Mouse (Mus musculus) macrophage (primary cell): Measurements from ENCODE around the gene Megf9. TPM values are rescaled to one million over a fixed set of nuclear protein-coding genes. Genes with fewer than 3 reads are reported as not detected.

Source experiments
- polyA plus RNA-seq: library from polyadenylated mRNA; stranded (reverse); fragments of 250-400 nt; gene quantifications from 3 replicates; pipeline ENCODE4 v1.2.4, GENCODE M21; 2018; ENCODE audit warnings: inconsistent platforms

Gene Megf9
- polyA plus RNA-seq, 1 experiment from 2014 or later: 39.9 TPM

Other genes with a start within 250 kb of the Megf9 start
- gene Cdk5rap2, start 124.6 kb downstream of the Megf9 start, polyA plus RNA-seq: 9.5 to 18.6 TPM (median 10.4 TPM) in 3 replicates